Mouse (Mus musculus) ES-E14 (cell line): Measurements from ENCODE around the gene Nxn.

Source experiments
- CHD2 ChIP-seq: IDR thresholded peaks from 2 replicates; pipeline ENCODE4 v1.6.1; 2014; ENCODE audit warnings: mild to moderate bottlenecking, low read depth, low read length, inconsistent platforms
- ZC3H11A ChIP-seq: IDR thresholded peaks from 2 replicates; pipeline ENCODE4 v1.6.1; 2012; ENCODE audit warnings: low read depth, mild to moderate bottlenecking, inconsistent platforms, low read length, borderline replicate concordance
- ZNF384 ChIP-seq: IDR thresholded peaks from 2 replicates; pipeline ENCODE4 v1.6.1; 2012; ENCODE audit warnings: low read depth, low read length, inconsistent platforms

DNA sequence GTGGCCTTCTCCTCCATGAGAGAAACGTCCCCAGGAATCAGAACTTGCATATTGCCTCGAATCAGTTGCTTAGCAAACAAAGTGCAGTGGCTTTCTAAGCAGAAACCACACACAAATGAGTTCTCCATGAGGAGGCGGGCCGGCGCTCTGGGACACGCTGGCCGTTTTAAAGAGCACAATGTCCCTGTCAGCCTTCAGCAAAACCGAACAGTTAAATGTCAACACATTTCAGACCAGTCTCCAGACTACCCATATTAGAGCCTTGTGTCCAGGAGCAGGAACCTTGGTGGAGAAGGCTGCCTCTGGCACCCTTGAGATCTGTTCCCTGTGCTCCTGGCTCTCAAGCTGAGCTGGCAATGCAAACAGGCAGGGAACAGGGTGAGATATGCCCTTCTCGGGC, 101.7 kb downstream of the Nxn start:
- TF ChIP-seq CHD2: no peak
- no peak for TF ChIP-seq ZC3H11A
- TF ChIP-seq ZNF384: no peak
